Mouse (Mus musculus): ENCODE measurements around the gene Morc4.

Morc4 gene

DNA sequence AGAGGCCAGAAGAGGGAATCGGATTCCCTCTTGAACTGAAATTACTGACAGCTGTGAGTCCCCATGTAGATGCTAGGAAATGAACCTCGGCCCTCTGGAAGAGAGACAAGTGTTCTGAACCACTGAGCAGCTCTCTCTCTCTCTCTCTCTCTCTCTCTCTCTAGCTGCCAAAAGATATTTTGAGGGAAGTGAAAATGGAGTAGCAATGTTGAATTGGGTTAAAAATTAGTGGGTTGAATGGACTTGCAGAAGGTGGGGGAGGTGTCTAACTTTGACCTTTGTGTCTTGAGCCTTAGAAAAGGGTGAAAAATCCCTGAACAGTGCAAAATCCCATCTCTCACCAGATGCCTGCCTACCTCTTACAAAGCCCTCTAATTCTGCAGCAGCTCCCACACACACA lies 64.1 kb downstream of the Morc4 start:
- no peak for DNase-seq (ENCODE audit: low read depth, low spot score)

DNA sequence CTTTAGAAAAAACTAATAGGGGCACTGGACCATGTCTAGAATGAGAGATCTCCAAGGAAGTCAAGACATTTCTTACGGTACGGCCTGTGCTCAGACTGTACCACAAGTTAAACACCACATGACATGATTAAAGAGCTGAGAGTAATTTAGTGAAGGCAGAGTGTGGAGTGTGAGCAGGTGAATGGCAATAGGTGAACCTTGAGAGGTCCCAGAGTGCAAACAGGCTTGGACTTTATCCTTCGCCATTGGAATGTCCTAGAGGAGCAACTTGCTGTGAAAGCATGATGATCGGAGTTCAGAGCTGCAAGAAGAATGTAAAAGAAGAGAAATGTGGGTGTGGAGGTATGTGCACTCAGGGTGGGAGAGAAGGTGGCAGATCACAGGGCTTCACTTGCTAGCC lies 65.6 kb downstream of the Morc4 start:
- DNase-seq (ENCODE audit: low read depth, low spot score) = no peak

DNA sequence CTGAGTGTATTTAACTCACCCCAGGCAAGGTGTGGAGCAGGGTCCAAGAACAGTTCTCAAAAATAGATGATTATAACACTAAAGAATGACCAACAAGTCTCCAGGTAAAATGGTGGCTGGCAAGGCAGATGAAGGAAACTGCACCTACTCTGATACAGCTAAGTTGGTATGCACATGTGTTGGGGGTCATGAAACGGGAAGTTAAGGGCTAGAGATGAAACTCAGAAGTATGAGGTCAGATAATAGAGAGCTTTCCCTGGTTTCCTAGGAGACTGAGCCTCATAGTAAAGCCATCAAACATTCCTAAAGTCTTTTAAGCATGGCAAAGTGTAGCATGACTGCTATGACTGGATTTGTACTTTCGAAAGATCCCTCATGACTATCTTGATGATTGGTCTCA lies 68.4 kb downstream of the Morc4 start:
- DNase-seq (ENCODE audit: low read depth, low spot score) = no peak

DNA sequence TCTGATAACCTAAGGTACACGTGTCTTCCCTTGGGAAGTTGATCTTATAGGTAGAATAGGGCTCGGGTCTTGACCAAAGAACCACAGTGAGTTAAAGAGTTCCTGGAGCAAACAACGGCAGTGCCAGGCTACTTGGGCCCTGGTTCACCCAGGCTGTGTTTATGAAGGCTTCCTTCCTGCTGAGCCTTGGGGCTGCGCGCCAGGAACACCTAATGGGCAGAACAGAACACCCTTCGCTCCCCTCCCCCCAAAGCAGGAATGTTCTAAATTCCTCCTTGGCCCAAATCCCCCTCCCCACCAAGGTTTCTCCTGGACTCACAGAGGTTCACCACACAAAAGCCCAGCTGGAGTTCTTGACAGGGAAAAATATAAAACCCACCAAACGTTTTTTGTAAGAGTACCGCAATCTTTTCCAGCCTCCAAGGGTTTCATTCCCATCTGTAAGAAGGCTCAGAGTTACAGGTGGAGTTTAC lies 71.0 kb downstream of the Morc4 start, which contains the start of gene Cldn2:
Gene Cldn2, plus strand, starts transcription at position 423 of the 473 bp plus-strand sequence.
- no peak for DNase-seq (ENCODE audit: low read depth, low spot score)

DNA sequence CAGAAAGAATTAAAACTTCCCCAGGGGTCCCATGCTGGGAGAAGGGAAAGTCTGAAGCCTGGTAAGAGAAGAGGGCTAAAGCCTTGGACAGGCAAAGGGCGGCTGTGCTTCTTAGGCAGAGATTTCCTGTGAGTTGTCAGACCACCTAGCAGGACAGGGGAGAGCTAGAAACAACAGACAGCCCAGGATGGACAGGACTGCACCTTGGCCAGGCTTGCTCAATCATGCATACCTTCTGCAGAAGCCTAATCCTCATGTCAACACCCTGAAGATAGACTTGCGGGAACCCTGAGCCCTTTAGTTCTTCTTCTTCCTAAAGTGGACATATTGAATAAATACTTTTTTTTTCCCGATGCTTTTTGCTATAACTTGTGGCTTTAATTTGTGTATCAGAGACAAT lies 71.5 kb downstream of the Morc4 start:
- no peak for DNase-seq (ENCODE audit: low read depth, low spot score)

DNA sequence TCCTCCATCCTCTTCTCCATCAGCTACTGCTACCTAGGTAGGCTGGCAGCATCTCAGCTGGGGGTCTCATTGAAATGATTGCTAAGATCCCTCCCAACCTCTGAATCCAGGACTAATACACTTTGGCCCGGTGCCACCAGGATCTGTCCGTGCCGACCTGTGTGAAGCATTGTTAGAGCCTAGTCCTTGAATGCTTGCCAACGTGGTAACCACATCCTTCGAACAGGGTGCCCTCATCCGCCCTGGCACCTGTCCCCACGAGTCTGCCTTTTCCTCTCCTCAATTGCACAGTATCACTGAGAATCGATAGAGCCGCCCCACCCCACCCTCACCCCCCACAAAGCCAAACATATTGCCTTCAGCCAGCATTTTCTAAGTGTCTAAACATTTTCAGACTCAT lies 73.6 kb downstream of the Morc4 start:
- no peak for DNase-seq (ENCODE audit: low read depth, low spot score)

DNA sequence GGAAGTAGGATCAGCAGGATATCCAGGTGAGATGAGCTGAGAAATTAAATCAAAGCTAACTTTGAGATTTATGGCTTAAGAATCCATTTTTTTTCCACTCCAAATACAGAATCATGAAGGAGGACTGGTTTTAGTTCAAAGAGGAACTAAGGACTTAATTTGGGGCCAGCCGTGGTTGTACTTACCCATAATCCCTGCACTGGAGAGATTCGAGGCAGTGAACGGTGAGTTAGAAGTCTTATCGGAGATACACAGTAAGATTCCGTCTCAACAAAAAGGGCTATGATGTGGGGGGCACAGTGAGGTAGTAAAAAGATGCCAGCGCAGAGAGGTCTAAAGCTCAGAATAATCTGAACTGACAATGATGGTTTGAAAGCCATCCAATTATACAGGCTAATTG lies 75.4 kb downstream of the Morc4 start:
- DNase-seq (ENCODE audit: low read depth, low spot score) = no peak

DNA sequence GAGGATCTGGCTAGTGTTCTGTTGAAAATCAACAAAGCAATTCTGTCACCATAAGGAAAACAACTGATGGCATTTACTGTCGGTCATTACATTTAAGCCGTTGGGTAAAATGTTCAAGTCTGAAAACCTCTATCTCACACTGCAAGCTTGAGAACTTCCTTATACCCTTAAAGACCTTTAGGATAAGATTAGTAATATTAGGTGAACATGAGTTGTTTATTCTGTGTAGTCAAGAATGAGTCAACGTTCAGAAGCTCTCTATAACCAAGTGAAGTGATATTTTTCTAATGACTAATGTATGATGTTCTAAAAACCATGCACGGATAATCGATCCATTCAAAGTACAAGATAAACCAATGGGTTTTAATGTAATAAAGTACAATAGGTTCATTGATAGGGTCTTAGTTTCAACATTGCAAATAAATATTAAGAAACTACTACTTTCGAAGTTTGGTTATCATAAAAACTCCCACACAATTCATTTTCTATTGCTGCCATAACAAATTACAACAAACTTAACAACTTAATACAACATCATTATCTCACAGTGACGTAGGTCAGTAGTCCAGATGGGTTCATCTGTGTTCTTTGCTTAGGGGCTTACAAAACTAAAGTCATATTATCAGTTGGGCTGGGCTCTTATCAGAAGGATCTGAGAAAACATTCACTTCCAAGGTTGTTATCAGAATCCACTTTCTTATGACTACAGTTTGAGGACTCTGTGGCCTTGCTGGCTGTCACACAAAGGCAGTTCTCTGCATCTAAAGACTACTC lies 77.2 kb downstream of the Morc4 start:
- no peak for DNase-seq (ENCODE audit: low read depth, low spot score)

DNA sequence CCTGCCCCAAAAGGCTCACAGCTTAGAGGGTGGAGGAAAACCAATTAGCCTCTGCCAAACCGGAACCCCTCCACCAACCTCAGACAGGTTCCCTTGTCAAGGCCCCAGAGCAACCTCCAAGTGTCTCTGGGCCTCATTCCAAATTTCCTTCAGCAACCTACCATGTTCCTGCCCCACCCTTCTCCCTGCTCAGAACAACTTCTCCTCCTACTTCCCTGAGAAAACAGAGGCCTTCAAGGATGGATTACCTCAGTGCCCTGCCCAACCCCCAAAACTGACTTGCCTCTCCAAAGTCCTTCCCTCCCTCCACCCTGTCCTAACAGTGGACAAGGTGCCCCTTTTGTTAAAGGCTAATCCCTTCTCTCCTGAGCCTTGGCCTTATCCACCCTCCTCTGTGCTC lies 85.7 kb downstream of the Morc4 start:
- DNase-seq (ENCODE audit: low read depth, low spot score) = no peak

DNA sequence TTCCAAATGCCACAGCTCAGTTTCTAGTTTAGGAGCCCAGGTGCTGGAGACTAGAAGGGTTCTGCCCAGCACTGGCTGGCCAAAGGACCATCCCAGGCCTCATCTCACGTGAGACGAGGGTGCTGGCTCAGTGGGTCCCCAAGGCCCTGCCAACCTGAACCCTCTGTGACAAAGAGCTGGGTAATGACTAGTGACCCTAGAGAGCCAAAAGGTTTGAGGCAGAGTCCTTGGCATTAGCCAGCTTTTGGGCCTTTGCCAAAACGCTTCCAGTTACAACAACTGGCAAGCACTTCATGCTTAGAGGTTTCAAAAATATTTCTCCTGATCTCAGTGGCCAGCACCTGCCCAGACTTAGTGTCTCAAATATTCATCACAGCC lies 88.4 kb downstream of the Morc4 start:
- no peak for DNase-seq (ENCODE audit: low read depth, low spot score)

DNA sequence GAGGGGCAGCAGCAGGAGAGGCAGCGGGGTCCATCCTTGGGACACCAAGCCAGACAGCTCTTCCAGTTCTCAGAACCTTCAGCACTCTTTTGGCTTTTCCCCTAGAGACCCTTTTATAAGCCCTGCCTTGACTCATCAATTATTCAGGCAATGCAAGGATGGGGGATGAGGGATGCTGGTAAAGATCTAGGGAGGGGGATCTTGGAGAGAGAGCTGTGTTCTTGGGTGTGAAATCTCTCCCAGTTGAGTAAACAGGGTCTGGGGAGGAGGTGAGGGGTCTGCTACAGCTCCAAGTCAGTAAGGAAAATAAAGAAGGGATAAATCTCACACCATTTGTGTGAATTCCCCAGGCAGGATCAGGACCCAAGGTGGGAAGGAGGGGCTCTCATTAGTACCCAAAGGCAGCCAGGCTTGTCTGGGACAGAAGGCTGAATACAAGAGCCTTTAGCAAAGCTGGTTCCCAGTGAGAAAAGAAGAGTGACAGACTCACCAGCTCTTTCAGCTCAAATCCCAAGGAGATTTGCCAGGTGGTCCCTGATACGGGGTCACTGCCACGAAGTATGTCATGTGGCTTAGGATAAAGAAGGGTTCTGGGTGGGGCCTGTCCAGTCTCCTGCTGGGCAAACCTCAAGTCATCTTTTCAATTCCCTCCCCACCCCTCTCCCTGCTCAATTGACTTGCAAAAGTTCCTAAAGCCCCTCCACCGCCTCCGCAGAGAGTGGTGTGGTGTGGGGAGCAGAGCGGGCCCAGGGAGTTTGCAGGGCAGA lies 89.0 kb downstream of the Morc4 start, which contains the start of gene Ripply1:
Gene Ripply1, minus strand, starts transcription at position 76 of the 767 bp plus-strand sequence.
- no peak for DNase-seq (ENCODE audit: low read depth, low spot score)

DNA sequence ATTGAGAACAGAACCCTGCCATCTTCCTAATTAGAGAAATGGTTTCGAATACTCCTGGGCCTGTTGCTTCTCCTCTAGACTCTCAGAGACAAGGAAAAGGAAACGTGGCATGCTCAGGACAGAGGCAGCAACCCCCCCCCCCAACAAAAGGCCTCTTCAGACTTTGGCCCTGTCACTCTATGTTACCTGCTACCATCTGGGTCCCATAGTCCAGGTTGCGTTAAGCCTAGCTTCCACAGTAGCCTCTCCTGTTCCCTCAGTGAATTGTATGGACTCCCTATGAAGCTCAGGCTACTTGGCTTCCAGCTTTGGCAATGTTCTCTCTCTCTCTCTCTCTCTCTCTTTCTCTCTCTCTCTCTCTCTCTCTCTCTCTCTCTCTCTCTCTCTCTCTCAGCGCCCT lies 89.9 kb downstream of the Morc4 start:
- no peak for DNase-seq (ENCODE audit: low read depth, low spot score)

DNA sequence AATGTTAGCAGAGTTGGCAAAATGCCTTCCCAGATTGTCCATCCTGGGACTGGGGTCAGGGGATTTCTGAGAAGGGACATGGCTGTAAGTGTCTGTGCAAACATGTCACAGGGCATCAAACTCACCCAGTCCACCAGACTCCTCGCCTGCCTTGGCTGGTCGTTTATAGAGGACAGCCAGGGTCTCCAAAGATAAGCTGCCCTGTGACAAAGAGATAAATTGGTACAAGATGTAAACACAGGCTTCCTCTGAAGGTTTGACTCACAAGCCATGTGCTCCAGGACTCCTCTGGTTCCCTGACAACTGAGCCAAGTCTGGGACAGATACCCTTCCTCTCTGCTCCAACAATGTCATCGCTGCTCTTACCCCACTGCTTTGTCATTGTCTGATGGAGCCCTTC lies 90.5 kb downstream of the Morc4 start:
- no peak for DNase-seq (ENCODE audit: low read depth, low spot score)

DNA sequence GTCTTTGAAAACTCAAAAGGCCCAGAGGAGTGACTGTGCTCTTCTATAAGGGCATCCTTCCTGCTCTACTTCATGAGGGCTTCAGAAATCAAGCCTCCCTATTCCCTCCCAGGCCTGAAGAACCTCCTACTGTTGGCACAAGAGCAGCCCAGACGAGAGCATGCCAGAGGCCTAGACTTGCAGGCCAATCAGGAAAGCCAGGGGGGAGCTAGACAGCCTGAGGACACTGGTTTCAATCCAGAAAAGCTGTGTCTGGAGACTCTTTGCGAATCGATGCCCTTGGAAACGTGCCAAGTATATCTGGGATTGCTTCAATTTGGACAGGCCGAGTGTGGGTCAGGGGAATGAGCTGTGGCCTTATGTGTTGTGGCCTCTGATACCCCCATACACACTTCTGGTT lies 92.1 kb downstream of the Morc4 start:
- no peak for DNase-seq (ENCODE audit: low read depth, low spot score)

DNA sequence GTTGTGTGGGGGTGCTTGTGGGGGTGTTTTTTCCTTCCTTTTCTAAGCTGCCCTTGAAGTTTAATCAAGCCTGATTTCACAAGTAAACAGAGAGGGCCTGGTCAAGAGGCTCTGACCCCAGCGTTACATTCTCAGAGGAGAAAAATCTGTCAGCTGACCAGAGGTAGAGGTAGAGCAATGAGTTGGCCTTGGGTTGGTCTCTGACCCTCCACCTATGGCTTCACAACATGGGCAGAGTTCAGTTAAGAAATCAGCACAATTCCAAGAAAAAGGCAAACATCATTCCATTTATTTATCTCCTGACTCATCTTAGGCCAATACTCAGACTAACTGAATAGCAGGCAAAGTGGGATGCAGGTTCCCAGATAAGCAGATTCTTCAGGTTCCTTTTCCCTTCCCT lies 92.6 kb downstream of the Morc4 start:
- DNase-seq (ENCODE audit: low read depth, low spot score) = no peak

DNA sequence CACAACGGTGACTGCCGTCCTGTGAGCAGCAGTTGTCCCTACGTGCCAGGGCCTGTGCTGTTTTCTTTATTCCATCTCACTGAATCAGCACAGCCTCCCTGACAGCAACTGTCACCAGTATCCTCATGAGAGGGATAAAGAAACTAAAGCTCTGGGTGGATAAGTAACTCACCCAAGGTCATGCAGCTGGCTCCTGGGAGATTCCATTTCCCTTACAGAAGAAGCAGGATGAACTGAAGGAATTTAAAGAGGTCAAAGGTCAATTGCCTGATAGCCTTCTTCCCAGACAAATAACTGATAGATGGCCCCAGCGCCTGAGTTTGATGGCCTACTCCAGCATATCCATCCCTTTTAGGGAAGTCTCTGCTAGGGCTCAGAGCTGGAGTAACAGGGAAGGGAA lies 94.1 kb downstream of the Morc4 start:
- DNase-seq (ENCODE audit: low read depth, low spot score) = no peak

DNA sequence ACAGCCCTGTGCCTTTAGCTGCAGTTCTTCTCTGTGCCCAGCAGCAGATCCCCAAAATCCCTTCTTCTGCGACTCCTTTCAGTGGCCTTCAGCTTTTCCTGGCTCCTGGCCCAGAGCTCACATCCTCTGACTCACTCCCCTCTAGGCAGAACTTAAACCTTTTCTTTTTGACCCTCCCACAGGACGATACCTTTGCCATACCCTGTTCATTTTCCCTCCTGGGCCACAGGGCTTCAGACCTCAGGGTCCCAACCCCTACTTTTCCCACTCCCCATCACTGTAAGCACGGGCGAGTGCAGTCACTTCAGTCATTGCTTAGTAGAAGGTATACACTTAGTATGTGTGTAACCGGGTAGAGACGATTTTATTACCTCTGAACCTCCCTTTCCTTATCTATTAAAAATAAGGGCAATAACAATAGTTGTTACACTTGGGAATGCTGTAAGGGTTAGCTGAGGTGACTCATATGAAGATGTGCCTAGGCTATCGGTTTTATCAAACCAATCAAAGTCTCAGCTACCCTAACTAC lies 96.3 kb downstream of the Morc4 start:
- DNase-seq (ENCODE audit: low read depth, low spot score) = no peak

DNA sequence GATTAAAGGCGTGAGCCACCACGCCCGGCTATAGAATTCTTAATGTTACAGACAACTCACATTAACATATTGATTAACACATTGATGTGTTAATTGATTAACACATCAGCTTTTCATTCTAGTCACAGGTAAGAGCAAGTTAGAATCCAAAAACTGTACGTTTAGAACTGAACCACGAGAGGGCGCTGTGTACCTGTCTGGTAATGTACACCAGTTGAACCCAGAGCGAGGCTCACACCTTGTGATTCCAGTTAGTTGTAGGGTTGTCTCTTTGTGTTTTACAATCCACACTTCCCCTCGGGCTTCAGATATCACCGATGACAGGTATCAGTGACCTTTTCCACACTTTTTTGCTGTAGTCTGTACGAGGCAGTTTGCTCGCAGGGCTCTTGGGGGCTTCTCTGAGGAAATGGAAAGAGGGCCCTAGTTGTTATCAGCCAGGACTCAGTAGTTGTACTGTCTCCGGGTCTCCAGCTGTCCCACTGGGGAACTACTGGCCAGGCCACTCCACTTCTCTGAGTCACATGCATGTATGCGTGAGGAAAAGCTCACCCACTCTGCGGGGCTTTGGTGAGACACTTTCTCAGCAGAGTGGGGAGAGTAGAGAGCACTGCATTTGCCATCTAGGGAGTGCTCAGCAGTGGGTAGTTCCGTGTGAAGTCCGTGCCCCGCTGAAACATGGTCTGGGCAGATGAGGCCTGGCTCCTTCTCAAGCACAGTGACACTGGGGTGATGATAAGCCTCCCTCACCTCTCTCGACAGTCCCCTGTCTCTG lies 97.0 kb downstream of the Morc4 start:
- DNase-seq (ENCODE audit: low read depth, low spot score) = peak; percentile 43
